Comparison of ENCODE assay signal across 13 mouse cellular contexts in genomic region chr7:136083005-136083404, GRCm38 (mm10).
DNase-seq lines count a peak whose midpoint lies in the region; ATAC-seq and TF ChIP-seq lines count a peak whose summit lies in the region.
"Had no signal": no experiment of that assay in that cellular context is flagged by ENCODE, and none has a peak within 500 bp of the region (broad histone marks: within the 10 kb centered on the region; RNA-seq: fewer than 3 reads in every experiment).

No protein-coding gene starts in this region.

- no peak overlapping the region for H3K4me2 ChIP-seq in forebrain, embryonic 13.5 days
- H3K4me2 ChIP-seq in hindbrain, postnatal 0 days (ENCODE audit: low read depth, low read length), result no peak overlapping the region
- H3K4me2 ChIP-seq in neural tube, embryonic 13.5 days, result no peak overlapping the region

- WGBS in forebrain, embryonic 13.5 days, result 43% methylated on average over 10 of the region's 10 CpGs
- 38% methylated on average over 10 of the region's 10 CpGs for WGBS in hindbrain, postnatal 0 days
- 23% methylated on average over 10 of the region's 10 CpGs for WGBS in neural tube, embryonic 13.5 days

- peak overlapping the region; percentile 21; the same call in 1 of the 2 replicates for H3K27ac ChIP-seq in left cerebral cortex, adult 2 months
- peak overlapping the region; percentile 83 for H3K27ac ChIP-seq in forebrain, embryonic 13.5 days
- H3K27ac ChIP-seq in hindbrain, postnatal 0 days, result peak overlapping the region; percentile 52
- peak overlapping the region; percentile 88 for H3K27ac ChIP-seq in neural tube, embryonic 13.5 days (replicated peaks)

- H3K36me3 ChIP-seq in forebrain, embryonic 13.5 days (ENCODE audit: poor library complexity, severe bottlenecking), result no peaks in the 10 kb centered on the region
- H3K36me3 ChIP-seq in hindbrain, postnatal 0 days (ENCODE audit: insufficient read depth, low read length), result no peaks in the 10 kb centered on the region
- H3K36me3 ChIP-seq in neural tube, embryonic 13.5 days, result no peaks in the 10 kb centered on the region

- H3K9ac ChIP-seq in forebrain, embryonic 13.5 days, result no peak overlapping the region
- H3K9ac ChIP-seq in hindbrain, postnatal 0 days (replicated peaks; ENCODE audit: low read length), result no peak overlapping the region
- no peak overlapping the region for H3K9ac ChIP-seq in neural tube, embryonic 13.5 days

- peaks cover 12% of the 10 kb centered on the region for H3K27me3 ChIP-seq in forebrain, embryonic 13.5 days
- no peaks in the 10 kb centered on the region for H3K27me3 ChIP-seq in hindbrain, postnatal 0 days (ENCODE audit: insufficient read depth, low read length)
- H3K27me3 ChIP-seq in neural tube, embryonic 13.5 days, result peaks cover 11% of the 10 kb centered on the region

- DNase-seq in left cerebral cortex, adult 2 months (ENCODE audit: extremely low spot score in 1 of 2, low spot score in 2 of 2), result no peak
- no peak for DNase-seq in left cerebral cortex, adult 8-10 months (ENCODE audit: low spot score in 2 of 2)
- DNase-seq in hindbrain, postnatal 0 days (ENCODE audit: low spot score), result peak; percentile 8
- DNase-seq in thymus, adult 18-20 months, result no peak
- no peak for DNase-seq in urinary bladder, postnatal 36 days (ENCODE audit: low spot score in 2 of 2)
- no peak for DNase-seq in heart, postnatal 36 days
- DNase-seq: cerebellum, adult 18-20 months; gastrocnemius, postnatal 36 days; kidney, adult 18-20 months; lung, adult 2 months; thymus, postnatal 25 days had no signal

- peaks cover 40% of the 10 kb centered on the region for H3K4me1 ChIP-seq in forebrain, embryonic 13.5 days
- peaks cover 26% of the 10 kb centered on the region; the same call in 1 of the 2 replicates for H3K4me1 ChIP-seq in hindbrain, postnatal 0 days (ENCODE audit: insufficient read depth, low read length)
- peaks cover 42% of the 10 kb centered on the region for H3K4me1 ChIP-seq in neural tube, embryonic 13.5 days (replicated peaks)

- H3K4me3 ChIP-seq in left cerebral cortex, adult 2 months, result no peak overlapping the region
- H3K4me3 ChIP-seq in forebrain, embryonic 13.5 days, result no peak overlapping the region
- no peak overlapping the region for H3K4me3 ChIP-seq in hindbrain, postnatal 0 days (ENCODE audit: low read length)
- no peak overlapping the region for H3K4me3 ChIP-seq in neural tube, embryonic 13.5 days

- ATAC-seq in forebrain, embryonic 13.5 days, result no peak
- ATAC-seq in hindbrain, postnatal 0 days, result no peak
- peak; percentile 20; the same call in 1 of the 2 replicates for ATAC-seq in neural tube, embryonic 13.5 days (ENCODE audit: low read depth)

- no peaks in the 10 kb centered on the region for H3K9me3 ChIP-seq in forebrain, embryonic 13.5 days (replicated peaks)
- no peaks in the 10 kb centered on the region for H3K9me3 ChIP-seq in hindbrain, postnatal 0 days (ENCODE audit: low read length)
- no peaks in the 10 kb centered on the region for H3K9me3 ChIP-seq in neural tube, embryonic 13.5 days

- TF ChIP-seq CTCF in left cerebral cortex, adult 2 months (IDR thresholded peaks at IDR 0.05), result no peak
- TF ChIP-seq CTCF in hindbrain, postnatal 0 days (IDR thresholded peaks at IDR 0.05; ENCODE audit: low read depth), result no peak

- intact Hi-C loops in left cerebral cortex, adult 2 months (cut with DNase I), result no loop called here
- intact Hi-C loops in heart, postnatal 36 days (cut with DNase I), result no loop called here

Comparison
In these comparisons a context has a peak if more than half of its experiments do, and no peak if none do; other contexts are left out.
1. H3K27ac ChIP-seq: peak in every context shown above with its lines; median percentile 88 in neural tube, embryonic 13.5 days; 83 in forebrain, embryonic 13.5 days; 52 in hindbrain, postnatal 0 days; 21 in left cerebral cortex, adult 2 months.